Mouse (Mus musculus) spleen, adult 2 months (tissue): ENCODE measurements at regions not wholly inside any gene's neighbourhood (a gene's known extent, or its start where the extent isn't known, plus 50 kb on each side); places are given as distances from the start of the nearest gene placed in this dataset.

Experiments used
- CTCF ChIP-seq: fragments of 200-500 bp; IDR thresholded peaks from 2 replicates; pipeline ENCODE4 v1.5.1; 2011; ENCODE audit warnings: mild to moderate bottlenecking, inconsistent platforms; ENCODE audit not compliant: insufficient read depth, insufficient read length, insufficient replicate concordance; ENCODE audit errors: extremely low read depth
- POLR2A ChIP-seq: fragments of 200-500 bp; IDR thresholded peaks from 2 replicates; pipeline ENCODE4 v1.6.1; 2011; ENCODE audit warnings: low read depth, low read length, inconsistent platforms

- no peak for TF ChIP-seq CTCF
- TF ChIP-seq POLR2A = no peak
Measured at GRCm38 (mm10) chr4:131059572-131059971, 115.4 kb downstream of the Matn1 start.
